Mouse (Mus musculus): ENCODE measurements around the gene Foxa3. TPM values are rescaled to one million over a fixed set of nuclear protein-coding genes. Genes with fewer than 3 reads are reported as not detected.

The Foxa3 gene
- total RNA-seq, 2 experiments from 2014 or later = not detected

- intact Hi-C loops (cut with DNase I) = no loop called here
- DNase-seq = peak; percentile 58 to 74
Observed at GRCm38 (mm10) chr7:19029084-19029653, 5.8 kb upstream of the Foxa3 start.

- intact Hi-C loops (cut with DNase I) = no loop called here
- DNase-seq = no peak
Observed at GRCm38 (mm10) chr7:19028067-19028466, 4.7 kb upstream of the Foxa3 start.

- peak in 1 of 2 experiments; percentile 36 for DNase-seq
- intact Hi-C loops (cut with DNase I) = no loop called here
Observed at GRCm38 (mm10) chr7:19024581-19025255, 1.4 kb upstream of the Foxa3 start.

- DNase-seq = peak; percentile 96 to 97
- intact Hi-C loops (cut with DNase I) = no loop called here
Observed at GRCm38 (mm10) chr7:19024096-19024506, 763 bp upstream of the Foxa3 start, which contains the start of gene Sympk. TSS of gene Sympk (plus strand) at chr7:19024377.

- intact Hi-C loops (cut with DNase I) = loop anchor here (1.0 kb wide), 1 partner anchor 10 kb away; no protein-coding TSS in a partner anchor
- DNase-seq = no peak
Observed at GRCm38 (mm10) chr7:19022189-19022958, 964 bp downstream of the Foxa3 start.

- intact Hi-C loops (cut with DNase I) = no loop called here
- no peak for DNase-seq
Observed at GRCm38 (mm10) chr7:19021048-19021447, 2.3 kb downstream of the Foxa3 start.

- intact Hi-C loops (cut with DNase I) = no loop called here
- no peak for DNase-seq
Observed at GRCm38 (mm10) chr7:19017909-19018308, 5.4 kb downstream of the Foxa3 start.

- DNase-seq = no peak
- intact Hi-C loops (cut with DNase I) = no loop called here
Observed at GRCm38 (mm10) chr7:19016042-19016441, 7.3 kb downstream of the Foxa3 start.

- no peak for DNase-seq
- intact Hi-C loops (cut with DNase I) = no loop called here
Observed at GRCm38 (mm10) chr7:19014452-19014851, 8.9 kb downstream of the Foxa3 start.

GRCm38 (mm10) chr7:19012882-19013281, 10.5 kb downstream of the Foxa3 start:
- DNase-seq = no peak
- intact Hi-C loops (cut with DNase I) = loop anchor here (1.0 kb wide), 1 partner anchor 9 kb away; no protein-coding TSS in a partner anchor

GRCm38 (mm10) chr7:19012025-19012621, 11.2 kb downstream of the Foxa3 start:
- intact Hi-C loops (cut with DNase I) = loop anchor here (1.0 kb wide), 1 partner anchor 10 kb away; no protein-coding TSS in a partner anchor
- DNase-seq = peak; percentile 56 to 64

GRCm38 (mm10) chr7:19010581-19010980, 12.8 kb downstream of the Foxa3 start:
- intact Hi-C loops (cut with DNase I) = no loop called here
- DNase-seq = no peak

GRCm38 (mm10) chr7:19007026-19007977, 16.0 kb downstream of the Foxa3 start:
- intact Hi-C loops (cut with DNase I) = loop anchor here (1.0 to 2.0 kb wide), 2 partner anchors 16 to 111 kb away; partner anchors contain the start of gene Foxa3
- no peak for DNase-seq

GRCm38 (mm10) chr7:19006476-19006875, 16.9 kb downstream of the Foxa3 start:
- DNase-seq = peak; percentile 80 to 88
- intact Hi-C loops (cut with DNase I) = loop anchor here (2.0 kb wide), 1 partner anchor 110 kb away; no protein-coding TSS in a partner anchor

GRCm38 (mm10) chr7:19005417-19006121, 17.8 kb downstream of the Foxa3 start:
- intact Hi-C loops (cut with DNase I) = loop anchor here (2.0 kb wide), 1 partner anchor 109 kb away; no protein-coding TSS in a partner anchor
- DNase-seq = no peak

- peak; percentile 33 to 39 for DNase-seq
- intact Hi-C loops (cut with DNase I) = no loop called here
Observed at GRCm38 (mm10) chr7:19004631-19005079, 18.7 kb downstream of the Foxa3 start.

GRCm38 (mm10) chr7:19003902-19004630, 19.3 kb downstream of the Foxa3 start, which contains the start of gene Irf2bp1:
TSS of gene Irf2bp1 (plus strand) at chr7:19004044.
- peak; percentile 92 to 94 for DNase-seq
- intact Hi-C loops (cut with DNase I) = no loop called here

Measured in heart, postnatal 14 days (tissue).